Mouse (Mus musculus): ENCODE measurements around the gene Vamp9. TPM values are rescaled to one million over a fixed set of nuclear protein-coding genes. Genes with fewer than 3 reads are reported as not detected.
A peak's percentile ranks its signal among the peaks of the same experiment; 100 is the strongest.

Vamp9 gene
- polyA plus RNA-seq, 1 experiment from 2014 or later: not detected

DNA sequence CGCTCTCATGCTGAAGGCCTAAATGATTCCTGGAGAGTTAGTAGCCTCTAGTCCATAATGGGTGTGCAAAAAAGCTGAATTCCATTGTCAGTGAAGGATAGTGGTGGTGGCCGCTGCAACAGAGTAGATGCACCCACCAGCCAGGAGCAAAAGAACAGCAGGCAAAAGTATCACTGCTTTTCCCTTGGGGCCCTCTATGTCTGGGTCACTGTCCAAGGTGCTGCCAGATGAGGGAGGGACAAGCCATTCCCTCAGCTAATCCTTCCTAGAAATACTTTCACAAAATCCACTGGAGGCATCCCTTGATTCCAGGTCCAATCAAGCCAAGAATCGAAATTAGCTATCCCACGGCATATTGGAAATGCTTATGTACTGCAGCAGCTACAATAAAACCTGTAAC, 22.0 kb upstream of the Vamp9 start:
- Histone ChIP-seq H3K27me3 (no peaks in the 10 kb centered on the region), H3K4me3 (replicated peaks) (no peak overlapping the region), H3K4me2 (no peak overlapping the region), H3K9me3 (no peaks in the 10 kb centered on the region), H3K27ac (no peak overlapping the region), H3K36me3 (no peaks in the 10 kb centered on the region), H3K9ac (replicated peaks) (no peak overlapping the region), H3K4me1 (replicated peaks) (no peaks in the 10 kb centered on the region)
- WGBS: 83% methylated on average over 4 of the region's 4 CpGs
- ATAC-seq (ENCODE audit: insufficient number of reproducible peaks, insufficient read depth, low FRiP score, low TSS enrichment, low read depth): no peak

DNA sequence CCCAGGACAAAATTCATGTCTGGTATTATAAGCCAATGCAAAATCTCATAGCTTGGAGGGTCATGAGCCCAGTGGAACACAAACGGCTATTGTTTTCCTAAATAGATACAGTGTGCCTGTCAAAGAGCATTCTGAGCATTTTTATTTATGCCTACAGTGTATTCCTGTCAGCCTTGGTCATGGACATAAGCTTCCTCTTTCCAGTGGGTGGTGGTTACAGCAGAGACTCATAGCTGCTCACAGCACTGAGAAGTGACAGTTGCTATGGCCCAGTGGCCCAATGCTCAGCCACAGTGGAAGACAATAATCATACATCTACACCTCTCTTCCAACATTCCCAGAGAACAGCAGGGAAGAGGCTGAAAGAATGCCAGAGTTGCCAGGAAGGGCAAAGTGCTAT, 18.9 kb upstream of the Vamp9 start:
- no peak overlapping the region for H3K27ac ChIP-seq
- H3K27me3 ChIP-seq: no peaks in the 10 kb centered on the region
- no peak for ATAC-seq (ENCODE audit: insufficient number of reproducible peaks, insufficient read depth, low FRiP score, low TSS enrichment, low read depth)
- no peak overlapping the region for H3K9ac ChIP-seq (replicated peaks)
- H3K4me1 ChIP-seq (replicated peaks): no peaks in the 10 kb centered on the region
- no peak overlapping the region for H3K4me3 ChIP-seq (replicated peaks)
- 87% methylated on average over 1 of the region's 1 CpGs for WGBS
- H3K36me3 ChIP-seq: no peaks in the 10 kb centered on the region
- no peak overlapping the region for H3K4me2 ChIP-seq
- H3K9me3 ChIP-seq: no peaks in the 10 kb centered on the region

DNA sequence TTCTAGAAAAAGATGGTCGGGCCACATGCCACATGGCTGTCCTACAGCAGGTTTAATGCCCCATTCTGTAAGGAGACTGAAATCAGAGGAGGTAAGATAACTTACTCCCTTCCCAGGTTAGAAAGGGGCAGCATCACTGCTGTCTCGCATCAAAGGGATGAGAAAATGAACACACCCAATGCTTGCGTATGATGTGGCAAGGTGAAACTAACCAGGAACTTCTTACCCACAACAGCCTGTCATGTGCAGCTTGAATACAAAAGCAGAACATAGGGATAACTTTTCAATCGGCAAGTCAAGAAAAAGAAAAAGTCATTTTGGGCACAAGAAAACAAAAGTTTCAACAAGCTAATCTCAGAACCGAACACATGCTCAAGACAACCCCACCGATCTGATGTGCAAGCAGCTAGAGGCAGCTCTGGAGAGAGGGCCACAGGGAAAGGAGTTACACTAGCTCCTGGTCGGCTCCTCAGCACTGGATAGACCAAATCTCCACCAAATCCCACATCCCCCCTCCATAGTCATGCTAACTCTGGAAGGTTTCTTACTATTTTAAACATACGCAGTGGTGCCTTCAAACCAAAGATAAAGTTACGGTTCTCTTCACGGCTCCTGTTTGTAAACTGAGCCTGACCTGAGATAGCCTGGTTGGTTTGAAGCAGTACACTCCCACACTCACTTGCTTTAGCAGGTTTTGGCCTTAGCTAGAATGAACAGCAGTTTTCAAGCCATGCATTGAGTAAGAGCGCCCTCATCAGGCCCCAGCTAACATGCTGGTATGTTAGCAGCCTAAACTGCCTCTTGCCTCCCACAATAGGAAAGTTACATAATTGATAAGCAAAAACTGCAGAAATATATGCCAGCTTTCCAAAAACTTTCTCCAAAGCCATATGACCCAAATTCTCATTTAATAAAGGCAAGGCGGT, 14.3 kb upstream of the Vamp9 start:
- Histone ChIP-seq H3K27me3 (no peaks in the 10 kb centered on the region), H3K4me1 (replicated peaks) (no peaks in the 10 kb centered on the region), H3K9ac (replicated peaks) (no peak overlapping the region), H3K9me3 (no peaks in the 10 kb centered on the region), H3K4me2 (no peak overlapping the region), H3K36me3 (no peaks in the 10 kb centered on the region), H3K27ac (no peak overlapping the region), H3K4me3 (replicated peaks) (no peak overlapping the region)
- WGBS: 59% methylated on average over 12 of the region's 12 CpGs
- ATAC-seq (ENCODE audit: insufficient number of reproducible peaks, insufficient read depth, low FRiP score, low TSS enrichment, low read depth): no peak

GRCm38 (mm10) chr5:99900041-99900440, 6.0 kb upstream of the Vamp9 start:
- Histone ChIP-seq H3K27me3 (peaks cover 9% of the 10 kb centered on the region; the same call in 1 of the 2 replicates), H3K9ac (replicated peaks) (no peak overlapping the region), H3K9me3 (no peaks in the 10 kb centered on the region), H3K4me3 (replicated peaks) (no peak overlapping the region), H3K27ac (no peak overlapping the region), H3K4me1 (replicated peaks) (peaks cover 3% of the 10 kb centered on the region; the same call in 1 of the 2 replicates), H3K36me3 (no peaks in the 10 kb centered on the region), H3K4me2 (no peak overlapping the region)
- 13% methylated on average over 6 of the region's 6 CpGs for WGBS
- ATAC-seq (ENCODE audit: insufficient number of reproducible peaks, insufficient read depth, low FRiP score, low TSS enrichment, low read depth): peak; percentile 68; the same call in 1 of the 2 replicates

DNA sequence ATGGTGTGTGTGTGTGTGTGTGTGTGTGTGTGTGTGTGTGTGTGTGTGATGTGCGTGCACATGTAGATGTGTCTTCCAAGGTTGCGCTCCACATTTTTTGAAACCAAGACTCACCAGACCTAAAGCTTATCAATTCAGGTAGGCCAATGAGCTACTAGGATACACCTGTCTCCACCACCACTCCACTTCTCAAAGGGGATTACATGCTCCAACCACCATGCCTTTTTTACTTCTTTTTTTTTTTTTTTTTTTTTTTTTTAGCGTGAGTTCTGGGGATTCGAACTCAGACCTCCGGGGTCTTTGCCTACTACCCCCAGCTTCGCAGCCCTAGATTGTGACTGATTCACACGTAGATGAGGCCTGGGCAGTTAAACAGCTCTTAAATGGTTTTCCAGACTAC, 323 bp upstream of the Vamp9 start:
- no peak for ATAC-seq (ENCODE audit: insufficient number of reproducible peaks, insufficient read depth, low FRiP score, low TSS enrichment, low read depth)
- H3K27ac ChIP-seq: peak overlapping the region; percentile 98; the same call in 1 of the 2 replicates
- 0 out of 2 replicates have a peak, but pooled peaks cover 3% of the 10 kb centered on the region for H3K4me1 ChIP-seq (replicated peaks)
- peaks cover 9% of the 10 kb centered on the region; the same call in 1 of the 2 replicates for H3K27me3 ChIP-seq
- no peak overlapping the region for H3K9ac ChIP-seq (replicated peaks)
- WGBS: 56% methylated on average over 7 of the region's 7 CpGs
- no peak overlapping the region for H3K4me2 ChIP-seq
- H3K36me3 ChIP-seq: no peaks in the 10 kb centered on the region
- H3K4me3 ChIP-seq (replicated peaks): no peak overlapping the region
- H3K9me3 ChIP-seq: no peaks in the 10 kb centered on the region

GRCm38 (mm10) chr5:99915494-99915893, 9.4 kb downstream of the Vamp9 start:
- H3K27ac ChIP-seq: no peak overlapping the region
- 44% methylated on average over 7 of the region's 7 CpGs for WGBS
- no peaks in the 10 kb centered on the region for H3K4me1 ChIP-seq (replicated peaks)
- ATAC-seq (ENCODE audit: insufficient number of reproducible peaks, insufficient read depth, low FRiP score, low TSS enrichment, low read depth): no peak
- H3K9ac ChIP-seq (replicated peaks): no peak overlapping the region
- H3K36me3 ChIP-seq: no peaks in the 10 kb centered on the region
- no peak overlapping the region for H3K4me2 ChIP-seq
- H3K9me3 ChIP-seq: no peaks in the 10 kb centered on the region
- H3K27me3 ChIP-seq: 0 out of 2 replicates have a peak, but pooled peaks cover 3% of the 10 kb centered on the region
- no peak overlapping the region for H3K4me3 ChIP-seq (replicated peaks)

DNA sequence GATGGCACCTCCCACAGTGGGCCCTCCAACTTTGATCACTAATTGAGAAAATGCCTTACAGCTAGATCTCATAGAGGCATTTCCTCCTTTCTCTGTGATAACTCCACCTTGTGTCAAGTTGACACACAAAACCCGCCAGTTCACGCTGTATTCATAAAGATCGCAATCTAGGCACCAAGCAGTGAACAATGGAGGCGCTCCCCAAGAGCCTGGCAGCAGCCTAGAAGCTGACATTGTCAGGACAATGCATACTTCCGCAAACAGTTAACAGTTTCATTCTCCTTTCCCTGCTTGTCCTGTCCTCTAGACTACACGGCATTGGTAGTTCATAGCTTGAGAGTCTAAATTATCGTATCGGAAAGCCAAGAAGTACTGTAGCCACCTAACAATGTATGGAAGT, 16.0 kb downstream of the Vamp9 start:
- WGBS: 90% methylated on average over 8 of the region's 8 CpGs
- Histone ChIP-seq H3K27me3 (no peaks in the 10 kb centered on the region), H3K4me1 (replicated peaks) (no peaks in the 10 kb centered on the region), H3K36me3 (no peaks in the 10 kb centered on the region), H3K4me2 (no peak overlapping the region), H3K9ac (replicated peaks) (no peak overlapping the region), H3K9me3 (no peaks in the 10 kb centered on the region), H3K27ac (no peak overlapping the region), H3K4me3 (replicated peaks) (no peak overlapping the region)
- ATAC-seq (ENCODE audit: insufficient number of reproducible peaks, insufficient read depth, low FRiP score, low TSS enrichment, low read depth): no peak

DNA sequence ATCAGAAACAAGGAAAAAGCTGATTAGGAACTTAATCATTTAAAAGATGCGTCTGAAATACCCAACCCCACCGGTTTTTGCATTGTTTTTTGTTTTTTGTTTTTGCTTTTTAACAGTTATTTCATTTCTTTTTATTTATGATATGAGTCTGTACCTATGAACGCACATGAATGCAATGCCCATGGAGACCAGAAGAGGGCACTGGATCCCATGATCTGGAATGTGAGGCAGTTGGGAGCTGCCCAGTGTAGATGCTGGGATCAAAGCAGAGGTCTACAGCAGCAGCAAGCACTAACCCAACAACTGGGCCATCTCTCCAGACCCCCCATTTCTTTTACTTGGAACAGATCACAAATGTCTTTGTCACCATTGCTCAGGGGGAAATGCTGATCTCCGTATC, 21.9 kb downstream of the Vamp9 start:
- H3K9ac ChIP-seq (replicated peaks): no peak overlapping the region
- no peak for ATAC-seq (ENCODE audit: insufficient number of reproducible peaks, insufficient read depth, low FRiP score, low TSS enrichment, low read depth)
- no peak overlapping the region for H3K4me2 ChIP-seq
- H3K27me3 ChIP-seq: no peaks in the 10 kb centered on the region
- no peaks in the 10 kb centered on the region for H3K4me1 ChIP-seq (replicated peaks)
- no peak overlapping the region for H3K27ac ChIP-seq
- H3K9me3 ChIP-seq: no peaks in the 10 kb centered on the region
- no peaks in the 10 kb centered on the region for H3K36me3 ChIP-seq
- H3K4me3 ChIP-seq (replicated peaks): no peak overlapping the region
- WGBS: 47% methylated on average over 4 of the region's 4 CpGs

DNA sequence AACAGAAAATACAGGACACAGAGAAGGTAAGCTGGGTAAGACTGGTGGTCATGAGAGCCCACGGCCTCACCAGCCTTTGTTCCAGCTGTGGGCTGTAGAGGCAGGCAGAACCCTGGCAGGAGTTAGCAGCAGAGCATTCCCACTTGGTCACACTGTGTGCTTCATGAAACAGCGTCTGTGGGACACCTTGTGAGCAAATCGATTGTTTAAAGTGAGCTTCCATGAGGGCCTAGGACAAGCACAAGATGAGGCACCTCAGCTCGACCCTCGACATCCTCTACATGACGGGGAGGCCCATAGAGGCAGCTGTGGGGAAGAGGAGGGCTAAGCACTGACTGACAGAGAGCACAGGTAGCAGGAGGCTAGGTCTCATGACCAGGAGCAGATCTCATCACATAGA, 25.9 kb downstream of the Vamp9 start:
- no peaks in the 10 kb centered on the region for H3K4me1 ChIP-seq (replicated peaks)
- H3K27me3 ChIP-seq: no peaks in the 10 kb centered on the region
- H3K9ac ChIP-seq (replicated peaks): no peak overlapping the region
- no peaks in the 10 kb centered on the region for H3K9me3 ChIP-seq
- H3K27ac ChIP-seq: no peak overlapping the region
- no peak overlapping the region for H3K4me3 ChIP-seq (replicated peaks)
- no peaks in the 10 kb centered on the region for H3K36me3 ChIP-seq
- no peak for ATAC-seq (ENCODE audit: insufficient number of reproducible peaks, insufficient read depth, low FRiP score, low TSS enrichment, low read depth)
- H3K4me2 ChIP-seq: no peak overlapping the region
- WGBS: 79% methylated on average over 6 of the region's 6 CpGs

- Histone ChIP-seq H3K4me3 (replicated peaks) (no peak overlapping the region), H3K27ac (no peak overlapping the region), H3K4me1 (replicated peaks) (no peaks in the 10 kb centered on the region), H3K4me2 (no peak overlapping the region), H3K9ac (replicated peaks) (no peak overlapping the region), H3K27me3 (no peaks in the 10 kb centered on the region), H3K36me3 (no peaks in the 10 kb centered on the region), H3K9me3 (peaks cover 8% of the 10 kb centered on the region)
- ATAC-seq (ENCODE audit: insufficient number of reproducible peaks, insufficient read depth, low FRiP score, low TSS enrichment, low read depth): no peak
- 79% methylated on average over 3 of the region's 3 CpGs for WGBS
Observed at GRCm38 (mm10) chr5:99939440-99939839, 33.4 kb downstream of the Vamp9 start.

GRCm38 (mm10) chr5:99941273-99941672, 35.2 kb downstream of the Vamp9 start:
- Histone ChIP-seq H3K27me3 (no peaks in the 10 kb centered on the region), H3K9me3 (peaks cover 19% of the 10 kb centered on the region), H3K4me1 (replicated peaks) (no peaks in the 10 kb centered on the region), H3K36me3 (peaks cover 13% of the 10 kb centered on the region; the same call in 1 of the 2 replicates), H3K27ac (no peak overlapping the region), H3K9ac (replicated peaks) (no peak overlapping the region), H3K4me3 (replicated peaks) (no peak overlapping the region), H3K4me2 (no peak overlapping the region)
- no peak; the same call in 1 of the 2 replicates for ATAC-seq (ENCODE audit: insufficient number of reproducible peaks, insufficient read depth, low FRiP score, low TSS enrichment, low read depth)
- WGBS: 88% methylated on average over 10 of the region's 10 CpGs
